In the genomic region with DNA sequence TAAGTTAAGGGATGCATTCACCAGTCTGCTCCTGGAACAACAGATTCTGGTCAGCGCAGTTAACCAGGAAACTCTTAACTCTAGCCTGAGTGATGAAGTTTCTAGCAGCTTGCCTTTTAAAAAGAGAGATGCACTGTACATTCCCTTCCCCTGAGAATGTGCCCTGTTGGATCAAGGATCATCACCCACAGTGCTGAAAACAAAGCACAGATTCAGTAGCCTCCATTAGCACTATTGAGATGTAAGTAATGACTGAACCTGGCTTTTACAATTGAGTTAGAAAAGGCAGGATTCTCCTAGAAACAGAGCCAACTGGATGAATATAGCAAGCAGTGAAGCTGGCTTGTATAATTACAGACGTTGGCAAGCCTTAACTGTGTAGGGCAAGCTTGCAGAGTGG, we compare ENCODE assay signal across 20 mouse cellular contexts. TPM values are rescaled to one million over a fixed set of nuclear protein-coding genes. Genes with fewer than 3 reads are reported as not detected.
A peak's percentile ranks its signal among the peaks of the same experiment; 100 is the strongest.
DNase-seq lines count a peak whose midpoint lies in the region; ATAC-seq lines count a peak whose summit lies in the region.
"Had no signal": no experiment of that assay in that cellular context is flagged by ENCODE, and none has a peak within 500 bp of the region (broad histone marks: within the 10 kb centered on the region; RNA-seq: fewer than 3 reads in every experiment).

No protein-coding gene starts in this region.

- peak; percentile 6 for DNase-seq in CD4-positive helper T cell, adult 2 months (ENCODE audit: low read depth, low spot score)
- peak; percentile 38 for DNase-seq in Muller cell, postnatal 12 days (ENCODE audit: inconsistent ontology term)
- peak; percentile 35 for DNase-seq in ZHBTc4 (ENCODE audit: low read depth, low spot score)
- no peak for DNase-seq in cerebellum, adult 11 months
- DNase-seq: adrenal gland, adult 2 months; adrenal gland, postnatal 10 days; adrenal gland, postnatal 25 days; B cell, adult 2 months; cerebellum, adult 11-12 months; cerebellum, adult 2 months; cerebellum, adult 9-10 months; cerebellum, postnatal 10 days; cerebellum, postnatal 25 days; forebrain, postnatal 0 days had no signal

- H3K4me1 ChIP-seq in heart, embryonic 11.5 days (ENCODE audit: control insufficient read depth, insufficient read depth, low read length) = no peaks in the 10 kb centered on the region
- H3K4me1 ChIP-seq: embryonic facial prominence, embryonic 10.5 days; embryonic facial prominence, embryonic 12.5 days; forebrain, embryonic 13.5 days had no signal

- H3K9me3 ChIP-seq in heart, embryonic 11.5 days (replicated peaks; ENCODE audit: control insufficient read depth, low read length) = no peaks in the 10 kb centered on the region
- H3K9me3 ChIP-seq: embryonic facial prominence, embryonic 10.5 days; embryonic facial prominence, embryonic 12.5 days; forebrain, embryonic 13.5 days; forebrain, embryonic 15.5 days had no signal

- no peak overlapping the region for H3K27ac ChIP-seq in heart, embryonic 11.5 days (ENCODE audit: low read depth, low read length)
- H3K27ac ChIP-seq: embryonic facial prominence, embryonic 10.5 days; embryonic facial prominence, embryonic 12.5 days; forebrain, embryonic 13.5 days; forebrain, embryonic 15.5 days had no signal

- H3K4me2 ChIP-seq in heart, embryonic 11.5 days = no peak overlapping the region
- H3K4me2 ChIP-seq: embryonic facial prominence, embryonic 12.5 days; forebrain, embryonic 13.5 days; forebrain, embryonic 15.5 days had no signal

- no peak overlapping the region for H3K9ac ChIP-seq in heart, embryonic 11.5 days (ENCODE audit: low read depth, low read length)
- H3K9ac ChIP-seq: embryonic facial prominence, embryonic 12.5 days; forebrain, embryonic 13.5 days; forebrain, embryonic 15.5 days; forebrain, postnatal 0 days had no signal

- 60% methylated on average over 2 of the region's 2 CpGs for WGBS in heart, embryonic 11.5 days (ENCODE audit: insufficient replicate concordance)

- no peak overlapping the region for H3K4me3 ChIP-seq in heart, embryonic 11.5 days (ENCODE audit: low read depth, low read length)
- H3K4me3 ChIP-seq: embryonic facial prominence, embryonic 10.5 days; embryonic facial prominence, embryonic 12.5 days; forebrain, embryonic 13.5 days; forebrain, embryonic 15.5 days had no signal

- no peaks in the 10 kb centered on the region for H3K36me3 ChIP-seq in heart, embryonic 11.5 days (ENCODE audit: control insufficient read depth, insufficient read depth, low read length)
- H3K36me3 ChIP-seq: embryonic facial prominence, embryonic 10.5 days; embryonic facial prominence, embryonic 12.5 days; forebrain, embryonic 15.5 days; G1E had no signal

- no peaks in the 10 kb centered on the region for H3K27me3 ChIP-seq in heart, embryonic 11.5 days (ENCODE audit: control insufficient read depth, insufficient read depth, low read length)
- H3K27me3 ChIP-seq: embryonic facial prominence, embryonic 12.5 days; forebrain, embryonic 13.5 days; forebrain, embryonic 15.5 days had no signal

- no peak for ATAC-seq in heart, embryonic 11.5 days (replicated peaks; ENCODE audit: insufficient number of reproducible peaks, low FRiP score, low TSS enrichment)
- ATAC-seq: forebrain, embryonic 13.5 days; forebrain, embryonic 15.5 days; forebrain, postnatal 0 days had no signal

RNA-seq across cellular contexts. Expression of gene Fhit, which starts 45.0 kb away (rescaled TPM):
- polyA plus RNA-seq in heart, embryonic 11.5 days (2014; fragmentation: Nextera tagmentation; extraction: Ambion mirVana) = 5.6 and 6.7 TPM in 2 replicates
- polyA plus RNA-seq: G1E had no signal
